Mouse (Mus musculus) lung, postnatal 0 days (tissue): ENCODE results near the gene Tmem51.

Source experiments
- CTCF ChIP-seq: IDR thresholded peaks from 2 replicates; pipeline ENCODE4 v1.5.1; 2016; ENCODE audit warnings: antibody characterized with exemption, mild to moderate bottlenecking
- EP300 ChIP-seq: IDR thresholded peaks from 2 replicates; pipeline ENCODE4 v1.6.1; 2016; ENCODE audit warnings: antibody characterized with exemption, mild to moderate bottlenecking, control low read depth

DNA sequence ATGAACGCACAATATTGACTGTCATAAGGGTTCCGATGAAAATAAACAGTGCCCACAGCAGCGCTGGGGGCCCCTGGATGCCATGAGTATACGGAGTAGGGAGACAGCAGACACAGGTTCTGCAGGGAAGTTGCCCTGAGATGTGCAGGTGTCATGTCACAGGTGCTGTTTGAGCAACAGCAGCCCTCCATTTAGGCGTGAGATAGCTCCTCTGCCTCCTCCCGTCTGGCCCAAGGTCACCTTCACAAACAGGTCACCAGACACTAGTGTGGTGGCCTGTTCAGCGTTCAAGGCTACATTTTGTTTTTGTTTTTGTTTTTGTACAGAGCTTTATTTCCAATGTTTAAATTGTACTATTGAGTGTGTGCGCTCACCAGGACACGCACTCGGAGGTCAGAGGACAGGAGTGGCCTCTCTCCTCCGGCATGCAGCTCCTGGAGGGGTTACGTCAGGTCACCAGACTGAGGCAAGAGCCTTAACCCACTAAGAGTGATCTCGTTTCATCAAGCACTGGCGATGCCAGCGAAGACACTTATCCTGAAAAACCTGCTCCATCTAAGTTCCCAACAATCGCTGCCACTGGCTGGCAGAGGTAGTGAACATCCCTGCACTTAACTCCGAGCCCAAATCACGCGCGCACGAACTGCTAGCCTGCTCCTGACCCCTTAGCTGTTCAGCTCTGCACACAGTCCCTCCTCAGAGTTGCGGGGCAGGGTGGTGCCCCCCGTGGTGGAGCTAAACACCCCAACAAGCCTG is 22.4 kb downstream of the Tmem51 start:
- TF ChIP-seq CTCF (no peak), EP300 (no peak)
